Mouse (Mus musculus): ENCODE measurements around the gene Dock1.
A peak's percentile ranks its signal among the peaks of the same experiment; 100 is the strongest.

Gene Dock1

DNA sequence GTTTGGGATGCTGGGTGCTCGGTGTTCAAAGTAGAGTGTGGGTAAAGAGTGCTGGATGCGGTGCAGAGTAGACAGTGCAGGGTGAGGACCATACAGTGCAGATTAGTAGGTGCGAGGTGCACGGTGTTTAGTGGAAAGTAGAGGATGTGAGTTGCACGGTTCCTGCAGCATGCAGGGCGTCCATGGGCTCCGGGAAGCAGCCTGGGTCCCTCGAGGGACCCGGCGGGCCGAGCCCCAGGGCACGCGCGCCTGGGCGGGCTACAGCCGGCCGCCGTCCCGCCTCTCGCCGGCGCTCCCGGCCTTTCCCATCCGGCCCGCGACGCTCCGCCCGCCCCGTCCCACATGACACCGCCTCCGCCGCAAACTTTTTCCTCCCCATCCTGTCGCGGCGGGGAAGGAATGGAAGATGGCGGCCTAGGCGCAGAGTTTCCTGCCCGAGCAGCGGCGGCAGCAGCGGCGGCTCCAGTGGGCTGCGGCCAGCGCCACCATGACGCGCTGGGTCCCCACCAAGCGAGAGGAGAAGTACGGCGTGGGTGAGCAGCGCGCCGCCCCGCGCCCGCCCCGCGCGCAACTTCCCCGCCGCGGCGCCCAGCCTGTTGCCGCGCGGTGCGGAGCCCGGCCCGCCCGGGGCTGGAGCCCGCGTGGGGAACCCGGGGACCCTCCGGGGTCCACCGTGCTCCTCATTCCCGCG, at the start of gene Dock1:
TSS of gene Dock1 (plus strand) at position 343 of the 691 bp plus-strand sequence.
- DNase-seq = peak; percentile 50

GRCm38 (mm10) chr7:134627906-134628305, 42.5 kb upstream of the Dock1 start:
- no peak for DNase-seq

- peak; percentile 22 for DNase-seq
Measured at GRCm38 (mm10) chr7:134650246-134650830, 20.1 kb upstream of the Dock1 start.

DNA sequence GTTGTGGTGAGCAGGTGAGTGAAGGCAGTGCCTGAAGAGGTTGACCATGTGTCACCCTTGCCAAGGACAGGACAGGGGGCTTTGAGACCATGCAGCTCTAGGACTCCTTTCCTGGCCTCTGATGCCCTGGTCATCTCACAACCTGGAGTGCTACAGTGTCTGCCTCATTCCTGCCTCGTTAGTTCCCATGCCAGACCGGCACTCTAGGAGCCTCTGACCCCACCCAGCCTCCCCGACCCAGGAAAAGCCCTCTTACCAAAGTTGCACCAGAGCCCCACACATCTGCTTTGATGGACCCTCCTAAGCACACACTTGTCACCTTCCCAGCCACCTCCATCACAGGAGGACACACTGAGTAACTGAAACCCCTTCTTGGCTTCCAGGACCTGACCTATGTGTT, 19.4 kb upstream of the Dock1 start:
- DNase-seq = no peak

DNA sequence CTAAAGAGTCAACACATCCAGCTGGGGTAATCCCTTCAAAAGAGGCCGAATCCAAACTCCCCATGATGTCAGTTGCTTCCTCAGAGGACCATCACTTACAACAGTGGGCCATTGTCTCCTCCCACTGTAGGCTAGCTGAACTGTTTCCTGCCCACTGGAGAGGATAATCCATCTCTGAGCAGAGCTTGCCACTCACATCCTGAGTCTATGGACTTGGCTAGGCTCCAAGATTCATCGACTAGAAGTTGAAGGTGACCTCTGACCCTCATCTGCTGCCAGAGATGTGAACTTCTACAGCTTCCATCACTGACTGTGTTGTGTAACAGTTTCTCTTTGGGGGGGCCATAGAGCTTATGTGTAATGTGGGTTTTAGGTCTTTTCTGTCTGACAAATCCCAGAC, 7.2 kb upstream of the Dock1 start:
- DNase-seq = no peak

DNA sequence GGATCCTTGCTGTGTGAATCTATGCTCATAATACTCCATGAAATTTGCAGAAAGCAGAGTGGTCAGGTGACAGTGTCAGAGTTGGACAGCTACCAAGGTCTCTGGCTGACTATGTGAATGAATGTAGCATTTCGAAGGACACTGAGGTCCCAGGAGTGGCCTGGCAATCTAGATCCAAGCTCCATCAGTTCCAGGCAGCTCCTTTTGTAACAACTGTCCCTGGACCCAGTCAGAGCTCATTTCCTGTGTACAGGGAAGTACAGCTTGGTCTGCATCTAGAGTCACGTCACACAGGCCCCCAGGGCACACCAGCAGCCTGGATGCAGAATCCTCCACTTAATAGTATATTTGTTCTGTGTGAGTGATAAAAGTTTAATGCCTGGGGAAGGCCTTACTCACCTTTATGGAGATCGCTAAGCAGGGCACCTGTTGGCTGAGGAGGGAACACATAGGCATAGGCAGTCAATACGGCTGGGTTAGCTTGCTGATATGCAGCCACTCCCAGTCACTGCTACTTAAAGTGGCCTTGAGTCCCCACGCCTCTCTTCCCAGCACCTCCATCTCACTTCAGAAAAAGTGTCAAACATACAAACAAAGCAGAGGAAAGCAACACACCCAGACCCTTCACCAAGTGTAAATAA, 4.7 kb upstream of the Dock1 start:
- no peak for DNase-seq

DNA sequence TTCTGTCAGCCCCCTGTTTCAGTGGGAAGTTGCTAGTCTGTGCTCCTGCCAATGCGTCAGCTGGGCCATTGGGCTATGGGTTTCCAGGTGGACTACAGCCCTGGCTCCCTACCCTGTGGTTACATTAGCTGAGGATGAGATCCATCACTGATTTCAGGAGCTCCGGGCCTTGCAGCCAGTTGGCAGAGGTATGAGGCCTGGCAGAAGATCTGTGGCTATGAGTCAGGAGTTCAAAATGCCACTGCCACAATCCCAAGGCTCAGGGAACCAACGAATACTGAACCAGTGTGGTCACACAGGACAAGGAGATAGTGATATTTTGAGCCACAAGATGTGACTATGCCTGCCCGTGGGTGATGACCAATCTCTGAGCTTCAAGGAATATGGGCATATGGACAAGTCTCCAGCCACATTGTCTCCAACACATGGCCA, 3.2 kb upstream of the Dock1 start:
- no peak for DNase-seq

DNA sequence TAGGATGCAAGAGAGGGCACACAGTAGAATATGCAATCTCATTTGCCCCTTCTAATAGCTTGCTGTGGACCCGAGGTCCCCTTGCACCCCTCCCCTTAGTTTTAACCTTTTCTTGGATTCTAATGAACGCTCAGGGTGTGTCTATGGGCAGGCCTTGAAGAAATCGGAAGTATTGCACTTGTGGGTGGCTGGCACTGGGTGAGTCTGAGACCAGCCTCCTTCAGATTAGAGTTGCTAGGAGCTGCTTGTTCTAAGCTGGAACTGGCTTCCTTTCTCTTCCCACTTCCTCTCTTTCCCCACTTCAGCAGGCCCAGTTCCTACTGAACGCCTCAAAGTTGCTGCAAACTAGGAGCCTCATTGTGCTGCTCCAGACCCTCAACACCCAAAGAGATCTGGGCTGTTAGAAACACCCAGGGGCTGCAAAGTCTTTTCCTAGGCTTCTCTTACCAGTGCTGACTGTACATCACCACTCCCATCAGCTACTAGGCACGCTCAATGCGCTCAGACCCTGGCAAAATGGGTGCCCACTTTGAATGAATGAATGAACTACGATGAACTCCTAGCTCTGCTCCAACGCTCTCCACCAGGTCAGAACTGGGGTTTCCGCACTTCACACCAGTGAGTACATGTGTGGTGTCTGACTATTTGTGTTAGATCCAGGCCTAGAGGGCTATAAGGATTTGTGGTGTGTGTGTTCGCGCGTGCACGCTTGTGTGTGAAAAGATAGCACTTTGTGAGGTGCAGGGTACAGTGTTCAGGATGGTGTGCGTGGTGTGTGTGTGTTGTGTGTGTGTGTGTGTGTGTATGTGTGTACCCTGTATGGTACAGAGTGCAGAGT, 761 bp upstream of the Dock1 start:
- peak; percentile 11 for DNase-seq

GRCm38 (mm10) chr7:134671003-134671461, 578 bp downstream of the Dock1 start:
- DNase-seq = no peak

DNA sequence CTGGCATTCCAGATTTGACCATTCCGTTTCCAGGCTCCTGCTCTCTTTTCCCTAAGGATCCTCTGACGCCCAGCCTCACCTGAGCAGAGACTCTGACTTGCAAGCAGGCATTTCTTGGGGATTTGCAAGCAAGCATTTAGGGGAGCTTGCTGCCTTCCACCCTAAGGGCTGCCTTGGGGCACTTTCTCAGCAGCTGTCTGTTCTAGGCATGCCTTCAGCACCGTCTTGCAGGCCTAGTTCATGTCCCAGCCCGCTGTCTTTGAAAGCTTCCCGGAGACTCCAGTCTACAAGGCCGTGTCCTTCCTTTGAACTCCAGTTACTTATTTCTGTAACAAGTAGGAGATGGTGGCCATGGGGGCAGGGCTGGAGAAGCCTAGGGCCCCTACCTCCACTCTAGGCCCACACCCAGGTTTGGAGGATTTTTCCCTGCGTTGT, 1.0 kb downstream of the Dock1 start:
- DNase-seq = no peak

DNA sequence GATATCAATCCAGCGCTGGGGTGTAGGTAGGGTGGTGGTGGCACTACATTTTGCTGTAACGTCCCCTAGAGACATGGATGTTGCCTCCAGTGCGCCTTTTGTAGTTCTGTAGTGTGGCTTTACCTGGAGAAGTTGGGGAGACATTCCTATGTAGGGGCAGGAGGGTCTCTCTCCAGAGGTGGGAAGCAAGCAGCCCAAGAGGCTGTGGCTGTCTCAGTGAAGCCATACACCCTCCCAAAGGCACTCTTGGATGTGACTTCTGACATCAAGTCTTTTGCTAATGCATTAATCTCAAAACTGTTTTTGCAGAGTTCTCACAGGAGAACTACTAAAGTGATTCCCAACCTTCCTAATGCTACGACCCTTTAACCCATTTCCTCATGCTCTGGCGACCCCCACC, 2.7 kb downstream of the Dock1 start:
- no peak for DNase-seq

DNA sequence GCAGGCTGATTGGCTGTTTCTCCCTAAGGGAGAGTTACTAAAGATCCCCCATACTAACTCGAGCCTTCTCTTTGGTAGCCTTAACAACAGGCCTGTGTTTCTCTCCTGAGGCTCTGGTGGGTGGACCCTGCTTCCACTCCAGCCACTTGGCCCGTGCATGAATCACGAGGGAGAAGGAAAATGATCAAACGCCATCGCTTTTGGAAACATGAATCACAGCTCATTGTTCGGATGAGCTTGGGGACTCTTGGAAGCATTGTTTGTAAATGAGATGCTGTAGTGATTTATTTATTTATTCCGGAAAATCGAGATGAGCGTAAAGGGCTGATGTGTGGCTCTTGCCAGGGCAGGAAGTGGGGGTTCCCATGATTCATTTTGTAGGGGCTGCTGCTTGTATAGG, 3.5 kb downstream of the Dock1 start:
- DNase-seq = peak; percentile 43

GRCm38 (mm10) chr7:134677852-134678251, 7.4 kb downstream of the Dock1 start:
- DNase-seq = no peak

GRCm38 (mm10) chr7:134679314-134680158, 9.1 kb downstream of the Dock1 start:
- DNase-seq = no peak

- DNase-seq = no peak
Measured at GRCm38 (mm10) chr7:134680161-134680560, 9.7 kb downstream of the Dock1 start.

DNA sequence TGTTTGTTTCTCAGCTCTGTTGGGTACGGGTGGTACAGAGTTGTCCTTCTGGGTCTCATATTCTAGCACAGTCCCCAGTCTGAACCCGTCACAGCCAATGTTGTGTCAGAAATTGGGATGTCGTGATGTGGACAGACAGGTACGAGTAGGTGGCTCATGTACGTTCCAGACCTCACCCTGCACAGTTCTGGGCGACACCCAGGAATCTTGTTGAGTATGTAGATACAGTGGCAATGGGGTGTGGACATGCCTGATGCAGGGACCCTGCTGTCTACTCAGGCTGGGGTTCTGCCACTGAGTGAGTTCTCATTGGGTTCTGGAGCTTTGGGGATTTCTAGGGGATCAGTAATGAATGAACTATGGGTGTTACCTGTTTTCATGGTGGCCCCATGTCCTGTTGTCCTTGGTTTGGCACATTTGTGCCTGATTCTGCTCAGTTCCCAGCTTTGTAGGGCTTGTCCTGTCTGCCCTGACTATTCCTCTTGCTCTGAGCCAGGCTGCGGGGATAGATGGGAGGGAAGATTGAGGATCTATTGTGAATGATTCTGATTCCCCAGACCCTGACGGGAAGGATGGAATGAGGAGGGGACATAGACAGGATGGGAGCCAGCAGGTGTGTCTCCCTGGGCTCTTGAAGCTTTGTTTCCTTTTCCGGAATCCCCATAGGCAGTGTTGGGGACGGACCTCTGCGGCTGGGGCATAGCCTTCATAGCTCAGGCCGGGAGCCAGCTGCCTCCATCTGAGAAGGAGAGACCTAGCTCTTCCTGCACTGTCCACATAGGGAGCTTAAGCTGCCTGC, 11.5 kb downstream of the Dock1 start:
- no peak for DNase-seq

- no peak for DNase-seq
Measured at GRCm38 (mm10) chr7:134688332-134688731, 17.9 kb downstream of the Dock1 start.

- no peak for DNase-seq
Measured at GRCm38 (mm10) chr7:134690118-134690517, 19.7 kb downstream of the Dock1 start.

DNA sequence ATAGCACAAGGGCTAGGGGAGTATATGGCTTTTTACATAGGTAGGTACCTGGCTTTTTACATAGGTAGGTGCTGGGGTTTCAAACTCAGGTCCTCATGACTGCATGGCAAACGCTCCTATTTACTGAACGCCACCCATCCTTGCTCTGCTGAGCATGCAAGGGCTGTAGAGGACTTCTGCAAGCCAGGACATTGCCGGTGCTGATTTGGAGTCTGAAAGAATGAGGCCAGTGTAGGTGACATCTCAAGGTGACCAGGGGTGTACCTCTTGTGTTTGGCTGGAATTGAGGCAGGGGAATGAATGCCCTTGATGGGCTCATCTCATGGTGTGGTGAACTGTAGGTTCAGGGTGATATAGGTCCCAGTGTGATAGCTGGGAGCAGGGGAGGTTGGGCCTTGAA, 20.4 kb downstream of the Dock1 start:
- DNase-seq = no peak

GRCm38 (mm10) chr7:134693325-134693724, 22.9 kb downstream of the Dock1 start:
- no peak for DNase-seq

GRCm38 (mm10) chr7:134695431-134695830, 25.0 kb downstream of the Dock1 start:
- DNase-seq = no peak

Data from right cerebral cortex, adult 18-20 months (tissue).